Mouse (Mus musculus) E14TG2a.4 (cell line): ENCODE results near the gene Gm21985.
"Not testable (repeated sequence)": the region's sequence is repeated elsewhere in the genome, so short reads cannot be mapped to it uniquely, and the experiment has no call there.

Source experiments
- H3K27me3 ChIP-seq: 2 replicates; pipeline ENCODE4 v1.6.1; 2014; ENCODE audit warnings: low read length, control low read depth; ENCODE audit not compliant: insufficient read depth
- H3K36me3 ChIP-seq: 2 replicates; pipeline ENCODE4 v1.6.1; 2014; ENCODE audit warnings: low read length, control low read depth; ENCODE audit not compliant: insufficient read depth
- H3K4me1 ChIP-seq: replicated peaks from 2 replicates; pipeline ENCODE4 v1.6.1; 2014; ENCODE audit warnings: low read depth, low read length, control low read depth
- H3K4me3 ChIP-seq: replicated peaks from 2 replicates; pipeline ENCODE4 v1.5.1; 2014; ENCODE audit warnings: mild to moderate bottlenecking, low read length
- H3K9me3 ChIP-seq: 2 replicates; pipeline ENCODE4 v1.6.1; 2014; ENCODE audit warnings: low read length, control low read depth
- CTCF ChIP-seq: conservative IDR thresholded peaks from 2 replicates; pipeline ENCODE4 v1.5.1; 2014; ENCODE audit warnings: low read length
- NANOG ChIP-seq: IDR thresholded peaks from 2 replicates; pipeline ENCODE4 v1.6.1; 2014; ENCODE audit warnings: borderline replicate concordance, low read length, mixed read lengths
- POU5F1 ChIP-seq: IDR thresholded peaks from 2 replicates; pipeline ENCODE4 v1.6.1; 2014; ENCODE audit warnings: low read length, borderline replicate concordance

Gm21985 gene

DNA sequence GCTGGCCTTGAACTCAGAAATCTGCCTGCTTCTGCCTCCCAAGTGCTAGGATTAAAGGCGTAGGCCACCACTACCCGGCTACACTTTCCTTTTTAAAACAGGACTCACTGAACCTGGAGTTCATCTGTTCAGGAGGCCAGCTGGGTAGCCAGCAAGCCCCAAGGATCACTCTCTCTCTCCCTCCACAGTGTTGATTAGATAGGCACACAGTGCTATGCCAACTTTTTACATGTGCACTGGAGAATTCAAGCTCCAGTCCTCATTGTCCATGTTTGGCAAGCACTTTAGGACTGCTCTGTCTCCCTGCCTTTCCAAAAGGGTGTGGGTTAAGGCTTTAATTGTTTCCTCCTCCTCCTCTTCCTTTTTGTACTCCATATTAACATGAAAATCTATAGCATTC is 3.9 kb downstream of the Gm21985 start:
- Histone ChIP-seq H3K4me1 (peaks cover 22% of the 10 kb centered on the region), H3K27me3 (no peaks in the 10 kb centered on the region), H3K9me3 (no peaks in the 10 kb centered on the region), H3K36me3 (peaks cover 5% of the 10 kb centered on the region; the same call in 1 of the 2 replicates), H3K4me3 (no peak overlapping the region)
- no peak for TF ChIP-seq CTCF
- TF ChIP-seq NANOG: no peak

DNA sequence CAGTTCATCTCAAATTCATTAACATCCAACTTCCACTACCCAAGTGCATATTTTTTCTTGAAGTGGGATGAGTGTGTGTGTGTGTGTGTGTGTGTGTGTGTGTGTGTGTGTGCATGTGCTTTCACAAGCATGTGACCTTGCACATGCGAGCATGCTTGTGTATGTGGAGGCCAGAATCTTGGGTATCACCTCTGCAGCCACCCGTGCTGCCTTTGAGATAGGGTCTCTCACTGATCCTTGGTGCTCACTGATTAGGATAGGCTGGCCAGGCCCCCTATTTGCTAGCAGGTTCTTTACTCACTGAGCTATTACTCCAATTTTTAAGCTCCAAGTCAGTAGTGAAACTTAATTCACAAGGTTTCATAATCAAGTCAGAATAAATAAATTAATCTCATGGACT is 6.8 kb downstream of the Gm21985 start:
- Histone ChIP-seq H3K4me3 (no peak overlapping the region), H3K36me3 (0 out of 2 replicates have a peak, but pooled peaks cover 2% of the 10 kb centered on the region), H3K27me3 (no peaks in the 10 kb centered on the region), H3K4me1 (0 out of 2 replicates have a peak, but pooled peaks cover 3% of the 10 kb centered on the region), H3K9me3 (no peaks in the 10 kb centered on the region)
- TF ChIP-seq NANOG (no peak), POU5F1 (no peak), CTCF (no peak)

DNA sequence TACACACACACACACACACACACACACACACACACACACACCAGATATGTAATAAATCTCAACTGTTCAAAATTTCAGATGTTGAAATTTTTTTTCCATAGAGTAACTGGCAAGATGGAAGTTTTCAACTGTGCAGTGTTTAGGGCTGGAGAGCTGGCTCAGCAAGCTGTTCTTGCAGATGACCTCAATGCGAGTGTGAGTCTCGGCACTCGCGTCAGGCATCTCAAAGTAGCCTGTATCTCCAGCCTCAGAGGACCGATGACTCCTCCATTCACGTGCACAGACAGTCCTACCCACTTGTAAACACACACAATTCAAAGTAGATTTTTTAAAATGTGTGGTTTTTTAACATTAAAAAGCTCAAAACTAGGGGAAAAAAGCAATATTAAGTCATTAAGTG is 7.4 kb downstream of the Gm21985 start:
- Histone ChIP-seq H3K36me3 (0 out of 2 replicates have a peak, but pooled peaks cover 2% of the 10 kb centered on the region), H3K4me1 (0 out of 2 replicates have a peak, but pooled peaks cover 3% of the 10 kb centered on the region), H3K4me3 (no peak overlapping the region), H3K9me3 (no peaks in the 10 kb centered on the region), H3K27me3 (no peaks in the 10 kb centered on the region)
- TF ChIP-seq NANOG (no peak), CTCF (no peak), POU5F1 (no peak)

DNA sequence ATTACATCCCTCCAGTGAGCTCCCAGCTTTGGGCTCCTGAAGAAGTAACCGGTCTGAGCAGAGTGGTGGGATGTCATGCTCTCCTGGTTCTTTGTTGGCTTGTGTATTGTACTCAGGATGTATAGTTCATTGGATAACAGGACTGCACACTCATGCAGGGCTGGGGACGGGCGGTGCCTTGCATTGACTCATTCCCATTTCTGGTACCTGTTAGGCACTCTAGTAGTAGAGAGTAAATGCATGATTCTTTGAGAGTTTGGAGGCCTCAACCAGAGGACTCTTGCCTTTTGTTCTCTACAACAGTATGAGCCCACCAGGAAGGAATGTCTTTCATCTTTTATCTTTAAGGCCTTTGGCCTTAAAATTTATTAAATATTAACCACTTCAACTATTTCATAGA is 10.8 kb downstream of the Gm21985 start:
- no peak overlapping the region for H3K4me3 ChIP-seq
- no peaks in the 10 kb centered on the region for H3K9me3 ChIP-seq
- 0 out of 2 replicates have a peak, but pooled peaks cover 2% of the 10 kb centered on the region for H3K36me3 ChIP-seq
- no peaks in the 10 kb centered on the region for H3K4me1 ChIP-seq
- no peaks in the 10 kb centered on the region for H3K27me3 ChIP-seq
- TF ChIP-seq CTCF (no peak), POU5F1 (no peak), NANOG (no peak)

DNA sequence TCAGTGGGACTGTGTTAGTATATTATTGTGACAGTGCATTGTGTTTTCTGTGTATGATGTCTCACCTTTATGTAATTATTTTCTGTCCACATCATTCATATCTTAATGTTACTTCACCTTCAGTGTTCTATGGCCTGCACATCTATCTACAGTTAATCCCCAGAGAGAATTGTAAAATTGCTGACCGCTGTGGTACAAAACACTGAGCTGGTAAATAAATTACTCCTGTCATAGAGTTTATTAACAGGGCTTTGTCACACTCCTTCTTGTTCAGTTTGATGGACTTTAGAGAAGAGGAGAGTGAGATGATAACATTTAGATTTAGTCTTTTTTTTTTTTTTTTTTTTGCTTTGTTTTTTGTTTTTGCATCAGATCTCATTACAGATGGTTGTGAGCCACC is 16.7 kb downstream of the Gm21985 start:
- Histone ChIP-seq H3K4me3 (no peak overlapping the region), H3K36me3 (no peaks in the 10 kb centered on the region)
- TF ChIP-seq POU5F1 (no peak), NANOG (no peak), CTCF (no peak)

DNA sequence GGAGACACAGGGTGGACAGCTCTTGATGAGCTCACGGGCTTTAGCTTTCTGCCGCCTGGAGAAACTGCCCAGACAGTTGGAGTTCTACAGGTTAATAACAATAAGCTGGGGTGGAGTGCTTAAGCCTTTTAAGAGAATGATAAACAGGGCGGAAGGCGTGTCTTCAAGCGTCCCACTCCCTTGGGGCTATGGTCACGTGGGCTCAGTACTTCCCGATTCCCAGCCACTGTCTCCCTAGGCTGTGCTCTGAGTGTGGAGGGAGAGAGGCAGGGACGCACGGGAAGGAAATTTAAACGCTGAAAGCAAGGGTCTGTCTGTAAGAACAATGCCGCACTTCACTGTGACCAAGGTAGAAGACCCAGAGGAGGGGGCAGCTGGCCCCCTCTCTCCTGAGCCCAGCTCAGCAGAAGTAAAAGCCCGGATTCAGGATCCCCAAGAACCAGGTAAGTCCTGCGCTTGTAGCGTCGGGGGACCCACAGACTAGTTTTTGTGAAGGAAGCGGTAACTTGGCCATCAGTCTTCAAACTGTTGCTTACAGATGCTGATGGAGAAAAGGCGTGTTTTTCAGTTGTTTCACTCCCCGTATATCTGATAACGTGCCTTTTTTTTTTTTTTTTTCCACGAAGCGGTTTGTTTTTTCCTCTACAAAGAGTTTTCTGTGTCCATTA is 18.4 kb downstream of the Gm21985 start:
- no peaks in the 10 kb centered on the region for H3K27me3 ChIP-seq
- TF ChIP-seq NANOG (no peak), POU5F1 (no peak), CTCF (no peak)
- H3K4me1 ChIP-seq: peaks cover 27% of the 10 kb centered on the region
- H3K4me3 ChIP-seq: peak overlapping the region; percentile 84
- H3K36me3 ChIP-seq: no peaks in the 10 kb centered on the region
- no peaks in the 10 kb centered on the region for H3K9me3 ChIP-seq

More for the DNA sequence above, 16.7 kb downstream of the Gm21985 start:
- H3K27me3 ChIP-seq: no peaks in the 10 kb centered on the region
- H3K9me3 ChIP-seq: no peaks in the 10 kb centered on the region
- H3K4me1 ChIP-seq: peaks cover 22% of the 10 kb centered on the region

DNA sequence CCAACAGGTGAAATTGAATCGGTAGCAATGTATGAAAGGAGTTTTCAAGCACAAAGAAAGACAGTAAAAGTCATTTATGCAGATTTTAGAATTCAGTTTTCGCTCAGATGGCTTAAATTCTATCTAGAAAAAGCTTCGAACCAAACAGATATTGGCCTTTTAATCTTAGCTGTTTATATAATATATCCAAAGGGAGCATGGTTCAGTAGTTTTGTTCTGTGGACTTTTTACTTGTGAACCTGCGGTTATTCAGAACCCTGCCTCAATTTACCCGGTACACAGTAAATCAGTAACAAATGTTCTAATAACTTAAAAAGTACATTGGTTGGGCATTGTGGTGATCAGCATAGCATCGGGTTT is 18.9 kb downstream of the Gm21985 start:
- TF ChIP-seq CTCF (no peak), POU5F1 (no peak), NANOG (no peak)
- Histone ChIP-seq H3K36me3 (no peaks in the 10 kb centered on the region), H3K4me1 (peaks cover 27% of the 10 kb centered on the region)

DNA sequence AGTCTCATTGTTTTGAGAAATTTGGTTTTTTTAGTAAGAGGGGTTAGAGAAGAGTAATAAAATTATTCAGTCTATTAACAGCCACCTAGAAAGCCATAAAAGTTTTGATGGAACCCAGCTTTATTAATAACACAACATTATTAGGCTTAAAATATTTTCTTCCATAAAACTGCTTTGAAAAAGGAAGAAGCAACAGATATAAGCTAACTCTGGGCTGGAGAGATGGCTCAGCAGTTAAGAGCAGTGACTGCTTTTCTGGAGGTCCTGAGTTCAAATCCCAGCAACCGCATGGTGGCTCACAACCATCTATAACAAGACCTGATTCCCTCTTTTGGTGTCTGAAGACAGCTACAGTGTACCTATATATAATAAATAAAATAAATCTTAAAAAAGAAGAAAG is 19.9 kb downstream of the Gm21985 start:
- H3K27me3 ChIP-seq, H3K36me3 ChIP-seq, H3K4me3 ChIP-seq, H3K9me3 ChIP-seq: not testable (repeated sequence)
- peaks cover 27% of the 10 kb centered on the region for H3K4me1 ChIP-seq

More for the DNA sequence above, 18.9 kb downstream of the Gm21985 start:
- H3K9me3 ChIP-seq: no peaks in the 10 kb centered on the region
- H3K27me3 ChIP-seq: no peaks in the 10 kb centered on the region
- H3K4me3 ChIP-seq: peak overlapping the region; percentile 84

DNA sequence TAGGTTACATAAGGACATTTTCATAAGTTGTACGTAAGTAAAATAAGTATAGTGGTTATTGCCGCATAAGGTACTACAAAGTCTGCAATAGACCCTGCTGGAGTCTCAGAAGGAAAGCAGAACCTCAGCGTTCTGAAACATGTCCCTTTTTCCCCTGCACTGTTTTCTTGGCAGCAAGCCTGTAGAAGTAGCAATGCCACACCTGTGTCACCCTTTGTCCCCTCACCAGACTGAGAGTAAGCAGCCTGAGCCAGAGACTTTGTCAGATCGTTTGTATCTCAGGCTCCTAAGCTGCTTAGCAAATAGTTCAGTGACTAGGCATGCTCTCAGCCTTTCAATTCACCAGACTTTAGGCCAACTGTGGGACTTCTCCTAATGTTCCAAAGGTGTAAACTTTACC is 20.9 kb downstream of the Gm21985 start:
- peaks cover 27% of the 10 kb centered on the region for H3K4me1 ChIP-seq
- no peak for TF ChIP-seq NANOG
- TF ChIP-seq POU5F1: no peak
- TF ChIP-seq CTCF: no peak
- H3K36me3 ChIP-seq: no peaks in the 10 kb centered on the region
- H3K4me3 ChIP-seq: no peak overlapping the region
- H3K27me3 ChIP-seq: no peaks in the 10 kb centered on the region
- H3K9me3 ChIP-seq: no peaks in the 10 kb centered on the region
